Mouse (Mus musculus) liver, embryonic 15.5 days (tissue): Measurements from ENCODE around the gene Cacnb4. TPM values are rescaled to one million over a fixed set of nuclear protein-coding genes. Genes with fewer than 3 reads are reported as not detected.

Experiments
- ATAC-seq: fragments of 200-750 bp; cut with Nextera tagmentation; 2 replicates; pipeline ENCODE4 v1.8.0; 2017; ENCODE audit warnings: moderate number of reproducible peaks, mild to moderate bottlenecking, moderate library complexity; ENCODE audit not compliant: insufficient read depth
- H3K27ac ChIP-seq: fragments of 300-500 bp; sonication (generic); replicated peaks from 2 replicates; pipeline ENCODE4 v1.5.1; 2015; ENCODE audit warnings: mild to moderate bottlenecking, inconsistent platforms
- H3K27me3 ChIP-seq: fragments of 300-500 bp; sonication (generic); 2 replicates; pipeline ENCODE4 v1.6.1; 2015; ENCODE audit warnings: mild to moderate bottlenecking, inconsistent platforms
- H3K36me3 ChIP-seq: fragments of 300-500 bp; sonication (generic); replicated peaks from 2 replicates; pipeline ENCODE4 v1.6.1; 2015; ENCODE audit warnings: moderate library complexity, mild to moderate bottlenecking, inconsistent platforms
- H3K4me1 ChIP-seq: fragments of 300-500 bp; sonication (generic); replicated peaks from 2 replicates; pipeline ENCODE4 v1.6.1; 2015; ENCODE audit warnings: inconsistent platforms
- H3K4me2 ChIP-seq: fragments of 300-500 bp; sonication (generic); 2 replicates; pipeline ENCODE4 v1.6.1; 2015; ENCODE audit warnings: moderate library complexity, mild to moderate bottlenecking, inconsistent platforms
- H3K4me3 ChIP-seq: fragments of 300-500 bp; sonication (generic); replicated peaks from 2 replicates; pipeline ENCODE4 v1.5.1; 2015; ENCODE audit warnings: mild to moderate bottlenecking, inconsistent platforms
- H3K9ac ChIP-seq: fragments of 300-500 bp; sonication (generic); 2 replicates; pipeline ENCODE4 v1.6.1; 2015; ENCODE audit warnings: moderate library complexity, mild to moderate bottlenecking, inconsistent platforms
- H3K9me3 ChIP-seq: fragments of 300-500 bp; sonication (generic); replicated peaks from 2 replicates; pipeline ENCODE4 v1.6.1; 2016; ENCODE audit warnings: inconsistent platforms
- WGBS: fragments of 180-500 bp; shearing (Covaris S2); methylation state at CpG from one replicate; pipeline ENCODE4 v1.1.7; 2015; ENCODE audit warnings: mixed read lengths; ENCODE audit not compliant: insufficient replicate concordance; 5-methylcytosine and 5-hydroxymethylcytosine counted together
- polyA plus RNA-seq: library from polyadenylated mRNA; unstranded; fragments of >200 nt; fragmentation: Nextera tagmentation; extraction: Ambion mirVana; gene quantifications from 2 replicates; pipeline ENCODE4 v1.2.1, GENCODE M21; 2015

Gene Cacnb4
- polyA plus RNA-seq, 1 experiment from 2014 or later: 0.20 TPM

GRCm38 (mm10) chr2:52647255-52647998 lies 29.2 kb downstream of the Cacnb4 start:
- Histone ChIP-seq H3K36me3 (no peaks in the 10 kb centered on the region), H3K27ac (no peak overlapping the region), H3K27me3 (no peaks in the 10 kb centered on the region), H3K4me1 (no peaks in the 10 kb centered on the region), H3K4me2 (no peak overlapping the region), H3K9ac (no peak overlapping the region), H3K4me3 (no peak overlapping the region), H3K9me3 (no peaks in the 10 kb centered on the region)
- no peak for ATAC-seq
- 60% methylated on average over 8 of the region's 8 CpGs for WGBS

GRCm38 (mm10) chr2:52643657-52644056 lies 33.0 kb downstream of the Cacnb4 start:
- Histone ChIP-seq H3K27me3 (no peaks in the 10 kb centered on the region), H3K4me3 (no peak overlapping the region), H3K9me3 (no peaks in the 10 kb centered on the region), H3K4me2 (no peak overlapping the region), H3K27ac (no peak overlapping the region), H3K36me3 (no peaks in the 10 kb centered on the region), H3K4me1 (no peaks in the 10 kb centered on the region), H3K9ac (no peak overlapping the region)
- WGBS: 58% methylated on average over 6 of the region's 6 CpGs
- no peak for ATAC-seq

DNA sequence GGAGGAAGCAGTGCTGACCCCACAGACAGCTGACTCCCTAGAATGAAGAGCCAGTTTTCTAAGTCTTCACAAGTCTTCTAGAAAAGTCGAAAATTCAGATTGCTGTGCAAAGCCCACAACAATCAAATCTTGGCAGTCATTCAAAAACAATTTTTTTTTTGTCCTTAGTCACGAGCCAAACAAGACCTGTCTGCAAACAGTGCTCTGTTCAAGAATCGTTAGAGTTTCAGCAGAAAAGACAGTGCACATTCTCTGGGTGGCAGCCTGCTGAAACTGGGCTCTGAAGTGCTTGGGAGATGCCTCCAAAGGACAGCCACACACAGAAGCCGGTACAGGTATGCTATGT lies 37.1 kb downstream of the Cacnb4 start:
- H3K27me3 ChIP-seq: no peaks in the 10 kb centered on the region
- H3K4me1 ChIP-seq: no peaks in the 10 kb centered on the region
- no peaks in the 10 kb centered on the region for H3K9me3 ChIP-seq
- ATAC-seq: no peak
- no peaks in the 10 kb centered on the region for H3K36me3 ChIP-seq
- no peak overlapping the region for H3K9ac ChIP-seq
- H3K4me3 ChIP-seq: no peak overlapping the region
- no peak overlapping the region for H3K4me2 ChIP-seq
- 46% methylated on average over 4 of the region's 4 CpGs for WGBS
- no peak overlapping the region for H3K27ac ChIP-seq

GRCm38 (mm10) chr2:52638857-52639529 lies 37.6 kb downstream of the Cacnb4 start:
- Histone ChIP-seq H3K4me2 (no peak overlapping the region), H3K27ac (no peak overlapping the region), H3K27me3 (no peaks in the 10 kb centered on the region), H3K9me3 (no peaks in the 10 kb centered on the region), H3K9ac (no peak overlapping the region), H3K4me3 (no peak overlapping the region), H3K36me3 (no peaks in the 10 kb centered on the region), H3K4me1 (no peaks in the 10 kb centered on the region)
- no peak for ATAC-seq
- 52% methylated on average over 6 of the region's 6 CpGs for WGBS

- H3K4me3 ChIP-seq: no peak overlapping the region
- H3K27ac ChIP-seq: no peak overlapping the region
- ATAC-seq: no peak
- 39% methylated on average over 4 of the region's 4 CpGs for WGBS
- H3K36me3 ChIP-seq: no peaks in the 10 kb centered on the region
- no peaks in the 10 kb centered on the region for H3K9me3 ChIP-seq
- no peak overlapping the region for H3K4me2 ChIP-seq
- H3K9ac ChIP-seq: no peak overlapping the region
- H3K4me1 ChIP-seq: no peaks in the 10 kb centered on the region
- H3K27me3 ChIP-seq: no peaks in the 10 kb centered on the region
These were observed 38.4 kb downstream of the Cacnb4 start for GRCm38 (mm10) chr2:52638226-52638625.

DNA sequence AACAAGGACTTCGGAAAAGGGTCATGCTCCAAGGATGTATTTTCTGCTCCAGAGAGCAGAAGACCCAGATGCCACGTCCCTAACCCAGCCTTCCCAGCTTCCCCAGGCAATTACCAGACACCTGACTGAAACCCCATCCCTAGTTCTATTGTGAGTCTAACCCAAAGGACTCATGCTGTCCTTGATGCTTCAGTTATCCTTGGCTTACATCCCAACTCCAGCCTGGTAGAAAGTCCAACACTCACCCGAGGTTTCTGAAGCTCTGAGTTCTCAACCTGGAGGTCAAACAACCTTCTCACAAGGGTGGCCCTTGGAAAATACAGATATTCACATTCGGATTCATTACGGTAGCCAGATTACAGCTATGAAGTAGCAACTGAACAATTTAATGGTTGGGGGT lies 40.6 kb downstream of the Cacnb4 start:
- Histone ChIP-seq H3K4me2 (no peak overlapping the region), H3K4me3 (no peak overlapping the region), H3K27me3 (no peaks in the 10 kb centered on the region), H3K9ac (no peak overlapping the region), H3K4me1 (no peaks in the 10 kb centered on the region), H3K36me3 (no peaks in the 10 kb centered on the region), H3K9me3 (no peaks in the 10 kb centered on the region), H3K27ac (no peak overlapping the region)
- 54% methylated on average over 5 of the region's 5 CpGs for WGBS
- no peak for ATAC-seq

GRCm38 (mm10) chr2:52635358-52635757 lies 41.3 kb downstream of the Cacnb4 start:
- WGBS: 43% methylated on average over 4 of the region's 4 CpGs
- no peaks in the 10 kb centered on the region for H3K36me3 ChIP-seq

GRCm38 (mm10) chr2:52632880-52633279 lies 43.8 kb downstream of the Cacnb4 start:
- H3K4me3 ChIP-seq: no peak overlapping the region
- H3K9me3 ChIP-seq: no peaks in the 10 kb centered on the region
- WGBS: 6% methylated on average over 7 of the region's 7 CpGs
- H3K4me1 ChIP-seq: no peaks in the 10 kb centered on the region
- H3K9ac ChIP-seq: no peak overlapping the region
- no peak overlapping the region for H3K27ac ChIP-seq
- no peak for ATAC-seq
- no peak overlapping the region for H3K4me2 ChIP-seq
- H3K36me3 ChIP-seq: no peaks in the 10 kb centered on the region
- no peaks in the 10 kb centered on the region for H3K27me3 ChIP-seq

More at GRCm38 (mm10) chr2:52635358-52635757, 41.3 kb downstream of the Cacnb4 start:
- no peaks in the 10 kb centered on the region for H3K9me3 ChIP-seq
- no peak overlapping the region for H3K4me3 ChIP-seq
- H3K27ac ChIP-seq: no peak overlapping the region
- H3K9ac ChIP-seq: no peak overlapping the region
- no peaks in the 10 kb centered on the region for H3K4me1 ChIP-seq
- H3K27me3 ChIP-seq: no peaks in the 10 kb centered on the region
- no peak overlapping the region for H3K4me2 ChIP-seq
- ATAC-seq: no peak

DNA sequence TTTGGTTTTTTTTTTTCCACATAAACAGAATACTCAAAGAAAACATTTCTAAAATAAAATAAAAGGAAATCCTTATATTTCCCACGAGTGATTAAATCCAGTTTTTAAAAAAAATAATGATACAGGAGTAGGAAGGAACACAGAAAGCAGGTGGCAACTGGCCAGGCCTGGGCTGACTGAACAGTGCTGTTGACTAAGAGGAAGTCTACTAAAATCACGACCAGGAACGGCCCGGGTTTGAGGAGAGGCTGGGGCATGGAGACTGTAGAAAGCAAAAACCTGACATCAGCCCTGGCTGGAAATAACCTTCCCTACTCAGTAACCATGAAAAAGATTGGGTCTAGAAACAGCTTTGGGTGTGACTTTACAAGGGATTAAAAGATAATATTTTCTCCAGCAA lies 48.4 kb downstream of the Cacnb4 start:
- Histone ChIP-seq H3K4me3 (no peak overlapping the region), H3K9ac (no peak overlapping the region), H3K27me3 (no peaks in the 10 kb centered on the region), H3K27ac (no peak overlapping the region), H3K36me3 (no peaks in the 10 kb centered on the region), H3K4me1 (no peaks in the 10 kb centered on the region), H3K4me2 (no peak overlapping the region), H3K9me3 (no peaks in the 10 kb centered on the region)
- no peak for ATAC-seq
- WGBS: 56% methylated on average over 4 of the region's 4 CpGs

- no peak overlapping the region for H3K4me2 ChIP-seq
- no peaks in the 10 kb centered on the region for H3K27me3 ChIP-seq
- no peak overlapping the region for H3K9ac ChIP-seq
- H3K27ac ChIP-seq: no peak overlapping the region
- 63% methylated on average over 3 of the region's 3 CpGs for WGBS
- no peak overlapping the region for H3K4me3 ChIP-seq
- ATAC-seq: no peak
- H3K9me3 ChIP-seq: no peaks in the 10 kb centered on the region
- no peaks in the 10 kb centered on the region for H3K36me3 ChIP-seq
- no peaks in the 10 kb centered on the region for H3K4me1 ChIP-seq
These were observed 50.4 kb downstream of the Cacnb4 start for GRCm38 (mm10) chr2:52626266-52626665.

DNA sequence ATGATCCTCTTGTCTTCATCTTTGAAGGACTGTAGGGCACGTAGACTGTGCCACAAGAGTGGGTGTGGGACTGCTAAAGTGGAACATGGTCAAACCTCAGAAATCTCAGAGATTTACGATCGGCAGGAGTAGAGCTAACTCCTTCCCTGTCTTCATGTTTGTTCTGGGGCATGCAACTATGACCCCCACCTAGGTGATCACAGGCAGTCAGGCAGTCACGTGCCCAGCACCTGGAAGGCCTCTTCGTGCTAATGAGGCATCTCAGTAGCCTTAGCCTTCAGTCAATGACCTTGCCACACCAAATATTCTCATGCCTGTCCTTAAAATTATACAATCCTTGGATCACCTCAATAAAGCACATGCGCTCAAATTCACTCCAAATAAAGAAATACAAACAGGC lies 50.9 kb downstream of the Cacnb4 start:
- Histone ChIP-seq H3K9ac (no peak overlapping the region), H3K36me3 (no peaks in the 10 kb centered on the region), H3K4me1 (no peaks in the 10 kb centered on the region), H3K27ac (no peak overlapping the region), H3K4me3 (no peak overlapping the region), H3K27me3 (no peaks in the 10 kb centered on the region), H3K9me3 (no peaks in the 10 kb centered on the region), H3K4me2 (no peak overlapping the region)
- no peak for ATAC-seq
- WGBS: 61% methylated on average over 6 of the region's 6 CpGs
